In genomic region chr17:46157131-46157530, GRCm38 (mm10) we compare ENCODE assay signal across 19 mouse cellular contexts. TPM values are rescaled to one million over a fixed set of nuclear protein-coding genes. Genes with fewer than 3 reads are reported as not detected.
"Had no signal": no experiment of that assay in that cellular context is flagged by ENCODE, and none has a peak within 500 bp of the region (broad histone marks: within the 10 kb centered on the region; RNA-seq: fewer than 3 reads in every experiment).

No protein-coding gene starts in this region.

- H3K4me2 ChIP-seq: intestine, embryonic 15.5 days; limb, embryonic 13.5 days; midbrain, embryonic 11.5 days; midbrain, embryonic 15.5 days; neural tube, embryonic 12.5 days had no signal

- H3K9me3 ChIP-seq: intestine, embryonic 15.5 days; limb, embryonic 13.5 days; midbrain, embryonic 15.5 days; neural tube, embryonic 12.5 days had no signal

- H3K27ac ChIP-seq: intestine, embryonic 15.5 days; layer of hippocampus, adult 2 months; limb, embryonic 13.5 days; midbrain, embryonic 15.5 days; neural tube, embryonic 12.5 days had no signal

- ATAC-seq: intestine, embryonic 15.5 days; midbrain, embryonic 15.5 days had no signal

- H3K9ac ChIP-seq: intestine, embryonic 15.5 days; limb, embryonic 13.5 days; midbrain, embryonic 15.5 days; neural tube, embryonic 12.5 days had no signal

- DNase-seq: kidney, adult 18-20 months; kidney, postnatal 10 days; kidney, postnatal 4 days; left cerebral cortex, postnatal 4 days; lung, adult 18-20 months; lung, postnatal 36 days; right cerebral cortex, postnatal 4 days; spleen, adult 18-20 months; thymus, adult 18-20 months; thymus, postnatal 14 days had no signal

- H3K36me3 ChIP-seq: intestine, embryonic 15.5 days; limb, embryonic 13.5 days; midbrain, embryonic 15.5 days; neural tube, embryonic 12.5 days had no signal

- H3K27me3 ChIP-seq: intestine, embryonic 15.5 days; limb, embryonic 13.5 days; midbrain, embryonic 15.5 days; neural tube, embryonic 12.5 days had no signal

- H3K4me3 ChIP-seq: intestine, embryonic 15.5 days; layer of hippocampus, adult 2 months; limb, embryonic 13.5 days; midbrain, embryonic 15.5 days; neural tube, embryonic 12.5 days had no signal

RNA-seq across cellular contexts. Expression of gene Rsph9, which starts 13.1 kb away (rescaled TPM):
- total RNA-seq: megakaryocyte progenitor cell, adult 5-6 weeks; monocyte, adult 5-6 weeks; neutrophil, adult 5-6 weeks had no signal
